Mouse (Mus musculus): ENCODE results near the gene Hoxa3.

Hoxa3 gene

GRCm38 (mm10) chr6:52220003-52220864, 7.1 kb upstream of the Hoxa3 start:
- no peak for DNase-seq (ENCODE audit: extremely low spot score, low read depth, low spot score)

GRCm38 (mm10) chr6:52219234-52219942, 6.3 kb upstream of the Hoxa3 start:
- DNase-seq (ENCODE audit: extremely low spot score, low read depth, low spot score) = no peak

- DNase-seq (ENCODE audit: extremely low spot score, low read depth, low spot score) = no peak
These were observed 5.6 kb upstream of the Hoxa3 start for GRCm38 (mm10) chr6:52218643-52219215.

- DNase-seq (ENCODE audit: extremely low spot score, low read depth, low spot score) = no peak
These were observed 4.9 kb upstream of the Hoxa3 start for GRCm38 (mm10) chr6:52217895-52218642.

DNA sequence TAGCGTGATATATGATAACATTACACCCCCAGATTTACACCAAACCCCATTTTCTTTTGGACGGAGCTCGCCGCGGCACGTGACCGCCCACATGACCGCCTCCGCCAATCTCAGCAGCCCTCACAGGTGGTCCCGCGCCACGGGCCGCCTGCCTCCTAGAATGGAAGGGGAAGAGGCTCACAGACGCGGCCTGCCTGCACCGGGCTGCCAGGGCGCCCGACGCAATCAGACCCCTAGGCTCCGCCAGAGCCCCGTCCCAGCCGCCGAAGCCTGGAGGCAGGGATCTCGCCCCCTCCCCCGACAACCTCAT, 4.3 kb upstream of the Hoxa3 start:
- no peak for DNase-seq (ENCODE audit: extremely low spot score, low read depth, low spot score)

- DNase-seq (ENCODE audit: extremely low spot score, low read depth, low spot score) = no peak
These were observed 3.7 kb upstream of the Hoxa3 start for GRCm38 (mm10) chr6:52216691-52217458.

DNA sequence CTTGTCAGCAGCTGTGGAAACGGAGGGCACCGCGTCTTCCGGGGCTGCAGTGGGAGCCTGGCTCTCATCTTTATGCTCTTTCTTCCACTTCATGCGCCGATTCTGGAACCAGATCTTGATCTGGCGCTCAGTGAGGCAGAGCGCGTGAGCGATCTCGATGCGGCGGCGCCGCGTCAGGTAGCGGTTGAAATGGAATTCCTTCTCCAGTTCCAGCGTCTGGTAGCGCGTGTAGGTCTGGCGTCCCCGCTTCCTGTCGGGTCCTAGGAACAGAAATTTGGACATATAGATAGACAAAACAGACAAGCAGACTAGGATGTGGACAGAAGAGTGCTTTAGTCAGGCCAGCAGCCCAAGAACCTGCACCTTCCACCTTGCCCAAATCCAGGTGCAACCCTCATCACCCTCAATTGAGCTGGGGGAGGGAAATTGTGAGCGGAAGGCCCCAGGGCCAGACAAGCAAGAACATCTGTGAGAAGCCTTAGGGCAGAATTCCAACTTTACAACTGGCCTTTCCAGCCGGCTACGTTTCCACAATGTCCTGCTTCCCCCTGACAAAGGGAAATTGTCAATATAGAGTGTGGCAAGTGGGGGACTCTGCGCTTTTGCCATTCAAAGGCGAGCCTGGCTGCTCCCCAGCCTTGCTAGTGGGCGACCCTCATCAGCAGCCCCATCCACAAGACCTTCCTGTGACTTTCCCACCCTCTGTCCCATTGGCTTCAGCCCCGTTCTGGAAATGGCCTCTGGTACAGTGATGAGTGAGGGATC, 2.8 kb upstream of the Hoxa3 start:
- DNase-seq (ENCODE audit: extremely low spot score, low read depth, low spot score) = no peak

DNA sequence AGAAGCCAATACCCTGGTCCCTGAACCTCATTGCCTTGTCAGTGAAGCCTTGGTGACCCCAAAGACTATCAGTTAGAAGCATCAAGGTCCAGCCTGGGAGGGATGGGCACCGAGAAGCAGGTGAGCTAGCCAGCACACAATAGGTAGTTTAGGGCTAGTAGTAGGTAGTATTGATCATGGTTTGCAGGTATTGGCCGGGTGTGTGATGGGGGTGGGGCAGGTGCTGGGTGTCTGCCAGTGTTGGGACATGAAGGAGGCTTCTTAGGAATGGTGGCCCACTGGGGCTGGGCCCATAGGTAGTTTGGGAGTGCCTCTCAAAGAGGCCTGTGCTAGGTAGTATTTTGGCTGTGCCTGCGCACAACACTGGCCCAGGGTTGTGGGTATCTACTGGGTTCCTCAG, 1.9 kb upstream of the Hoxa3 start:
- no peak for DNase-seq (ENCODE audit: extremely low spot score, low read depth, low spot score)

GRCm38 (mm10) chr6:52214271-52214670, 1.1 kb upstream of the Hoxa3 start:
- no peak for DNase-seq (ENCODE audit: extremely low spot score, low read depth, low spot score)

- DNase-seq (ENCODE audit: extremely low spot score, low read depth, low spot score) = no peak
These were observed 499 bp downstream of the Hoxa3 start for GRCm38 (mm10) chr6:52212556-52213118.

DNA sequence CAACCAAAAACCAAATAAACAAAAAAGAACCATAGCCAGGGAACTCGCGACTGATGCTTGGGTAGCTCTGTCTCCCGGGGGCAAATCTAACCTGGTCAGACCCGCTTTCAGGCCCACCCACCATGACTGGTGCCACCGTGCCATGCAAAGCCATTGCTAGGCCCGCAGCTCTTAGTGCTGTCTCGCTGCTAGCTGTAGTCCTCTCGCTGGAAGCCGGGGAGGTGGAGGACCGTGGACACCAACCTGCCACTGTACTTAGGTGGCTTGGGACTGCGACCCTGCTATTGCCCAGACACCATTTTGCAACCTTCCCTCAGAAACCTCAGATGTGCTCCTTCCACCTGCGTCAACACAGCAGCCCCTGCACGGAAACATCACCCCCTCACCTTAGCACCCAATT, 1.2 kb downstream of the Hoxa3 start:
- DNase-seq (ENCODE audit: extremely low spot score, low read depth, low spot score) = no peak

DNA sequence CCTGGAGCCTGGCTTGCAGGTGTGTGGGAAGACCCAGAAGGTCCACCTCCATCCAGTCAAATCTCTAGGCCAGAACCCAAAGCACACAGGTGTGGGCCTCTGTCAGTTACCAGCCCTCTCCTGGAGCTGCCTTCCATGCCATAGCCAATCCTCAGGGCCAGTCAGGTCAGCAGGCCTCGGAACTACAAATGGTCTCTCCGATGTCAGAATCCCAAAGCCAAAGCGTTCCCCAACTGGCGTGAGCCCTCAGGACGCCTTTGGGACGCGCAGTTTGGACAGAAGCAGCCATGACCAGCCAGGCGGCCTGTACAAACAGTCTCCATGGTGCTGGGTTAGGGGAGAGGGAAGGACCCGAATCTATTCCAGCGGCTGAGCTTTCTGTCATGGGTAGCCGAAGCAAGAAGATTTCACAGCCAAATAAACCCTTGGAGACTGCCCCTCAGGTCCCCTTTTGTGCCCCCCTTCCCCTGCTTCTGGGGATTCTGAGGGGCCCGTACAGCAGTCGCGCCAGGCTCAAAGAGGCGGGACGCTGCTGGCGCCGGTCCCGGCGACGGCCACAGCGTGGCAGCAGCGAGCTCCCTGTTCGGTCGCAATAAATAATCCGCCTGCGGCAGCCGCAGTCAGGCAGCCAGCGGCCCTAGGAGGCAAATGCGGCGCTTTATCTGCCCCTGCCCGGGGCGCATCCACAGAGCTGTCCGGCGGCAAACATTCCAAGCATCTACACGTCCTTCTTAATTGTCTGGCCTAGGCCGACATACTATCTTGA, 1.8 kb downstream of the Hoxa3 start:
- no peak for DNase-seq (ENCODE audit: extremely low spot score, low read depth, low spot score)

DNA sequence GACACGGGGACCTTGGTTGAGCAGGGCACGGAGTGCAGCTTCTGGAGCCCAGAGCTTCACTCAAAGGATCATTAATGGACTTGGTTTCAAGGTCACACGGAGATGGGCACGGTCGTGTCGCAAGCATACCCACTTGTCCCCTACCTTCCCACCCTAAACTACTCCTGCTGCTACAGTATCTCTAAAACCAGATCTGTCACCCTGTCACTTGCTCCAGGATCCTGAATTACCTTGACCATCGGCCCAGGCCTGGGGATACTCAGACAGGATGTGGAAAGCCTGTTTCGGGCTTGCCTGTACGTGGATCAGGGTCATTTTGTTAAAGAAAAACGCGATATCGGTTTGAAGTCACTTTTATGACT, 3.5 kb downstream of the Hoxa3 start:
- DNase-seq (ENCODE audit: extremely low spot score, low read depth, low spot score) = no peak

- DNase-seq (ENCODE audit: extremely low spot score, low read depth, low spot score) = no peak
These were observed 4.1 kb downstream of the Hoxa3 start for GRCm38 (mm10) chr6:52208868-52209684.

- no peak for DNase-seq (ENCODE audit: extremely low spot score, low read depth, low spot score)
These were observed 4.9 kb downstream of the Hoxa3 start, which contains the start of gene Hoxa6 for GRCm38 (mm10) chr6:52208072-52208867. Gene Hoxa6, minus strand, starts transcription at chr6:52208722.

DNA sequence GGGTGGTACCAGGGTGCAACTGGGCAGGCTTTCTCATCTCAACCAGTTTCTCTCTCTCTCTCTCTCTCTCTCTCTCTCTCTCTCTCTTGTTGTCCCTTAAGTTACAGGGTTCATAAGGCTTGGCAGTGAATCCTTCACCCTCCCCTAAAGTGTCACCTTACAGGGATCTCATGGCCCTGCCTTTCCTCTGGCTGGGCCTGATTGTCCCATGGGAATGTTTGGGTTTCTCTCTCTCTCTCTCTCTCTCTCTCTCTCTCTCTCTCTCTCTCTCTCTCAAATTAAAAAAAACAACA, 5.5 kb downstream of the Hoxa3 start:
- DNase-seq (ENCODE audit: extremely low spot score, low read depth, low spot score) = no peak

DNA sequence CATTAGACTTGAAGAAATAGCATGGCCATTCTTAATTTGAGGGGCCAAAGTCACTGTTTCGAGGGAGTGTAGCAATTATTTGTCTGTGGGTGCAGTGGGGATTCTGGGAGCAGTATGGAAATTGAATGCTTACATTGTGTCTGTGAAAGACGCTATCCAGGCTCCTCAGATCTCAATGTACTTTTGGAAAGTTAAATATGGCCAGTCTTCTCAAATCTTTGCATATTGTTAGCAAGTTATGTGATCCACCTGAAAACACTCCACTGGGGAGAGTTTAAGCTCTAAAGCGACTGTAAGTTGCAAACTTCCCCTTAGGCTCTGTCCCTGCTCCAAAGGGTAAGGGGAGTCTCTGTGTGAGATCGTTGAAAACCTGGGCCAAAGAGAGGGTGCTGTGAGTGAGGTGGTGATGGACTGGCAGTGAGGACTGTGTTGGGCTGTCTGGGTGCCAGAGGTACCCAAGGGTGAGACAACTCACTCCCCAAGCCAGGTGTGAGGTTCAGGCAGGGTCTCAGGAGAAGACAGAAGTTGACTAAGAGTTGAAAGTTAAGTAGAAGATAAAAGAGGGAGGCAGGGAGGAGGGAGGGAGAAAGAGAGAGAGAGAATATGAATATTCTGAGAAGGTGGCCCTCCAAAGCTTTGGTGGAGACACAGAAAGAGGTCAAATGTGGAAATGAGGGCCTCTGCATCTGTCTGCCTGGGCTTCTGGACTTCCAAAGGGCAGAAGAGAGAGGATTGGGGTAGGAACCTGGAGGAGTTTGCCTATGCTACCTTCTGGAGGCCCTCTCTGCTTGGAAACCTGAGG, 6.1 kb downstream of the Hoxa3 start:
- no peak for DNase-seq (ENCODE audit: extremely low spot score, low read depth, low spot score)

Data from hindlimb bud, embryonic 11.5 days (tissue).